ENCODE assay signal across 26 mouse cellular contexts in genomic region chr11:32782724-32783123, GRCm38 (mm10). TPM values are rescaled to one million over a fixed set of nuclear protein-coding genes. Genes with fewer than 3 reads are reported as not detected.
DNase-seq lines count a peak whose midpoint lies in the region; ATAC-seq lines count a peak whose summit lies in the region.
"Had no signal": no experiment of that assay in that cellular context is flagged by ENCODE, and none has a peak within 500 bp of the region (broad histone marks: within the 10 kb centered on the region; RNA-seq: fewer than 3 reads in every experiment).

No protein-coding gene starts in this region.

- H3K4me3 ChIP-seq in heart, embryonic 15.5 days = no peak overlapping the region
- H3K4me3 ChIP-seq in kidney, embryonic 15.5 days (replicated peaks) = no peak overlapping the region
- H3K4me3 ChIP-seq: embryonic facial prominence, embryonic 12.5 days; forebrain, embryonic 15.5 days; hindbrain, embryonic 10.5 days; intestine, embryonic 15.5 days; layer of hippocampus, adult 2 months; lung, embryonic 15.5 days; midbrain, embryonic 12.5 days had no signal

- H3K4me1 ChIP-seq in heart, embryonic 15.5 days (replicated peaks) = peaks cover 10% of the 10 kb centered on the region
- peaks cover 11% of the 10 kb centered on the region for H3K4me1 ChIP-seq in kidney, embryonic 15.5 days
- H3K4me1 ChIP-seq: intestine, embryonic 15.5 days had no signal

- 31% methylated on average over 3 of the region's 3 CpGs for WGBS in heart, embryonic 15.5 days
- WGBS in kidney, embryonic 15.5 days = 53% methylated on average over 3 of the region's 3 CpGs

- intact Hi-C loops in heart, postnatal 25 days (cut with DNase I) = no loop called here

- no peak for DNase-seq in heart, postnatal 25 days (ENCODE audit: low spot score)
- DNase-seq in kidney, adult 8-10 months = no peak
- peak; percentile 22 for DNase-seq in testis, postnatal 14 days (ENCODE audit: low spot score)
- no peak for DNase-seq in testis, postnatal 10 days (ENCODE audit: low spot score)
- no peak for DNase-seq in layer of hippocampus, adult 8-10 months (ENCODE audit: low spot score in 2 of 2)
- DNase-seq in right cerebral cortex, postnatal 10 days (ENCODE audit: low spot score in 2 of 2) = no peak
- DNase-seq: B cell, adult 2 months; cerebellum, adult 9-10 months; left cerebral cortex, postnatal 4 days; thymus, postnatal 4 days had no signal

- no peaks in the 10 kb centered on the region for H3K9me3 ChIP-seq in heart, embryonic 15.5 days (replicated peaks)
- H3K9me3 ChIP-seq in kidney, embryonic 15.5 days (replicated peaks) = no peaks in the 10 kb centered on the region
- H3K9me3 ChIP-seq: embryonic facial prominence, embryonic 12.5 days; forebrain, embryonic 15.5 days; hindbrain, embryonic 10.5 days; intestine, embryonic 15.5 days; lung, embryonic 15.5 days; midbrain, embryonic 12.5 days had no signal

- H3K27ac ChIP-seq in heart, embryonic 15.5 days = no peak overlapping the region
- H3K27ac ChIP-seq in kidney, embryonic 15.5 days = no peak overlapping the region
- H3K27ac ChIP-seq: embryonic facial prominence, embryonic 12.5 days; forebrain, embryonic 15.5 days; hindbrain, embryonic 10.5 days; intestine, embryonic 15.5 days; lung, embryonic 15.5 days; midbrain, embryonic 12.5 days had no signal

- H3K9ac ChIP-seq in heart, embryonic 15.5 days = no peak overlapping the region
- H3K9ac ChIP-seq in kidney, embryonic 15.5 days = no peak overlapping the region
- H3K9ac ChIP-seq: embryonic facial prominence, embryonic 12.5 days; forebrain, embryonic 15.5 days; intestine, embryonic 15.5 days; lung, embryonic 15.5 days; midbrain, embryonic 12.5 days had no signal

- no peaks in the 10 kb centered on the region for H3K27me3 ChIP-seq in heart, embryonic 15.5 days
- H3K27me3 ChIP-seq in kidney, embryonic 15.5 days = no peaks in the 10 kb centered on the region
- H3K27me3 ChIP-seq: embryonic facial prominence, embryonic 12.5 days; forebrain, embryonic 15.5 days; intestine, embryonic 15.5 days; lung, embryonic 15.5 days; midbrain, embryonic 12.5 days had no signal

- H3K4me2 ChIP-seq in heart, embryonic 15.5 days = no peak overlapping the region
- no peak overlapping the region for H3K4me2 ChIP-seq in kidney, embryonic 15.5 days
- H3K4me2 ChIP-seq: embryonic facial prominence, embryonic 12.5 days; forebrain, embryonic 15.5 days; intestine, embryonic 15.5 days; lung, embryonic 15.5 days; midbrain, embryonic 12.5 days had no signal

- no peaks in the 10 kb centered on the region for H3K36me3 ChIP-seq in heart, embryonic 15.5 days
- no peaks in the 10 kb centered on the region for H3K36me3 ChIP-seq in kidney, embryonic 15.5 days
- H3K36me3 ChIP-seq: embryonic facial prominence, embryonic 12.5 days; forebrain, embryonic 15.5 days; hindbrain, embryonic 10.5 days; intestine, embryonic 15.5 days; lung, embryonic 15.5 days; midbrain, embryonic 12.5 days had no signal

- ATAC-seq in heart, embryonic 15.5 days (replicated peaks; ENCODE audit: insufficient number of reproducible peaks, insufficient read depth, low FRiP score, low read depth) = peak; percentile 47; the same call in 1 of the 2 replicates
- 0 out of 2 replicates have a peak, but pooled peaks have one; percentile 25 for ATAC-seq in kidney, embryonic 15.5 days (replicated peaks; ENCODE audit: low FRiP score)
- ATAC-seq: activated CD4-positive, CD25-positive, alpha-beta regulatory T cell, adult 4 months; forebrain, embryonic 15.5 days; intestine, embryonic 15.5 days had no signal

RNA-seq across cellular contexts. Expression of gene Smim23, which starts 41.7 kb away (rescaled TPM):
- not detected in 2 replicates for polyA plus RNA-seq in heart, embryonic 15.5 days (2015; fragmentation: Nextera tagmentation; extraction: Ambion mirVana)
- not detected for total RNA-seq in heart, postnatal 25 days (2021)
- not detected in 2 replicates for polyA plus RNA-seq in kidney, embryonic 15.5 days (2015; fragmentation: Nextera tagmentation; extraction: Ambion mirVana)
- total RNA-seq in layer of hippocampus, adult 8-10 months (2022) = not detected
- total RNA-seq: gastrocnemius, adult 8-10 months; heart, adult 8-10 months; layer of hippocampus, adult 2 months; left cerebral cortex, adult 18-20 months; left cerebral cortex, postnatal 4 days; liver, adult 2 months had no signal
- polyA plus RNA-seq: activated CD4-positive, CD25-positive, alpha-beta regulatory T cell, adult 4 months; cortical plate, adult 2 months; embryonic facial prominence, embryonic 12.5 days; forebrain, embryonic 15.5 days; hindbrain, embryonic 10.5 days; intestine, embryonic 15.5 days; liver, adult 2 months; lung, embryonic 15.5 days; midbrain, embryonic 12.5 days; neural tube, embryonic 14.5 days had no signal
